Mouse (Mus musculus): ENCODE results near the gene Polr3g.

- no peak for TF ChIP-seq CTCF (IDR thresholded peaks at IDR 0.05; ENCODE audit: low read depth)
- no peak for TF ChIP-seq EP300 (IDR thresholded peaks at IDR 0.05; ENCODE audit: low read depth)
These were observed 25.8 kb upstream of the Polr3g start for GRCm38 (mm10) chr13:81736606-81737005.
